ENCODE assay signal across 20 mouse cellular contexts in genomic region chr10:116450621-116451020, GRCm38 (mm10). TPM values are rescaled to one million over a fixed set of nuclear protein-coding genes. Genes with fewer than 3 reads are reported as not detected.
DNase-seq lines count a peak whose midpoint lies in the region; ATAC-seq and TF ChIP-seq lines count a peak whose summit lies in the region.
"Had no signal": no experiment of that assay in that cellular context is flagged by ENCODE, and none has a peak within 500 bp of the region (broad histone marks: within the 10 kb centered on the region; RNA-seq: fewer than 3 reads in every experiment).

No protein-coding gene starts in this region.

- no peak for ATAC-seq in kidney, postnatal 0 days (replicated peaks; ENCODE audit: low FRiP score, low read depth)
- ATAC-seq: midbrain, embryonic 16.5 days had no signal

- H3K4me3 ChIP-seq in kidney, postnatal 0 days (replicated peaks; ENCODE audit: low read depth, low read length), result no peak overlapping the region
- H3K4me3 ChIP-seq: hindbrain, embryonic 12.5 days; limb, embryonic 15.5 days; neural tube, embryonic 15.5 days had no signal

- H3K27ac ChIP-seq in kidney, postnatal 0 days, result no peak overlapping the region
- H3K27ac ChIP-seq: hindbrain, embryonic 12.5 days; limb, embryonic 15.5 days; neural tube, embryonic 15.5 days; stomach, postnatal 0 days had no signal

- H3K4me2 ChIP-seq in kidney, postnatal 0 days (ENCODE audit: low read length), result no peak overlapping the region
- H3K4me2 ChIP-seq: hindbrain, embryonic 12.5 days; limb, embryonic 15.5 days; neural tube, embryonic 15.5 days had no signal

- no peaks in the 10 kb centered on the region for H3K36me3 ChIP-seq in kidney, postnatal 0 days (ENCODE audit: insufficient read depth, low read length)
- H3K36me3 ChIP-seq: neural tube, embryonic 15.5 days had no signal

- H3K9ac ChIP-seq in kidney, postnatal 0 days (ENCODE audit: low read depth, low read length), result no peak overlapping the region
- H3K9ac ChIP-seq: hindbrain, embryonic 12.5 days; limb, embryonic 15.5 days; neural tube, embryonic 15.5 days had no signal

- no peak for TF ChIP-seq CTCF in kidney, postnatal 0 days (IDR thresholded peaks at IDR 0.05; ENCODE audit: low read depth)

- no peaks in the 10 kb centered on the region for H3K9me3 ChIP-seq in kidney, postnatal 0 days (replicated peaks; ENCODE audit: low read length)
- H3K9me3 ChIP-seq: hindbrain, embryonic 12.5 days; limb, embryonic 15.5 days; neural tube, embryonic 15.5 days had no signal

- no peaks in the 10 kb centered on the region for H3K27me3 ChIP-seq in kidney, postnatal 0 days (ENCODE audit: insufficient read depth, low read length)
- H3K27me3 ChIP-seq: hindbrain, embryonic 12.5 days; limb, embryonic 15.5 days; neural tube, embryonic 15.5 days had no signal

- DNase-seq in cerebellum, postnatal 25 days, result peak; percentile 24 to 44
- DNase-seq in cerebellum, adult 8-10 months, result no peak
- DNase-seq in kidney, postnatal 0 days (ENCODE audit: low spot score), result peak; percentile 10
- DNase-seq in kidney, postnatal 14 days, result no peak
- peak; percentile 11 for DNase-seq in urinary bladder, postnatal 14 days (ENCODE audit: low spot score)
- DNase-seq in urinary bladder, postnatal 4 days (ENCODE audit: low spot score in 2 of 2), result no peak
- peak; percentile 40 for DNase-seq in testis, postnatal 14 days (ENCODE audit: low spot score)
- DNase-seq in right cerebral cortex, postnatal 4 days, result no peak
- DNase-seq: B cell, adult 2 months; cerebellum, adult 9-11 months; gastrocnemius, postnatal 14 days; heart, adult 18-20 months; kidney, adult 2 months; lung, postnatal 4 days; thymus, postnatal 14 days had no signal

- WGBS in kidney, postnatal 0 days, result 38% methylated on average over 9 of the region's 9 CpGs

- no peaks in the 10 kb centered on the region for H3K4me1 ChIP-seq in kidney, postnatal 0 days (replicated peaks; ENCODE audit: insufficient read depth, low read length)
- H3K4me1 ChIP-seq: hindbrain, embryonic 12.5 days; neural tube, embryonic 15.5 days had no signal

RNA-seq across cellular contexts. Expression of gene Kcnmb4, which starts 23.1 kb away (rescaled TPM):
- polyA plus RNA-seq in kidney, postnatal 0 days (2015; fragmentation: Nextera tagmentation; extraction: Ambion mirVana), result 1.5 and 1.9 TPM in 2 replicates

Comparison
In these comparisons a context has a peak if more than half of its experiments do, and no peak if none do; other contexts are left out.
1. DNase-seq: peak in cerebellum, postnatal 25 days (2 of 2), kidney, postnatal 0 days (single experiment), urinary bladder, postnatal 14 days (single experiment) and testis, postnatal 14 days (single experiment); none in cerebellum, adult 8-10 months (single experiment), kidney, postnatal 14 days (single experiment), urinary bladder, postnatal 4 days (0 of 2) and right cerebral cortex, postnatal 4 days (single experiment).